Mouse (Mus musculus): Measurements from ENCODE around the gene Inpp4b. TPM values are rescaled to one million over a fixed set of nuclear protein-coding genes. Genes with fewer than 3 reads are reported as not detected.

Gene Inpp4b
- polyA plus RNA-seq (2016; fragmentation: Nextera tagmentation; extraction: Ambion mirVana): 5.2 and 5.6 TPM in 2 replicates

- H3K27ac ChIP-seq: no peak within 1 kb of the TSS
Observed at GRCm38 (mm10) chr8:81342236-81342998, at the start of gene Inpp4b. Inpp4b (plus strand) TSS chr8:81342556.

GRCm38 (mm10) chr8:81335250-81335649 is 7.1 kb upstream of the Inpp4b start:
- Histone ChIP-seq H3K27me3 (replicated peaks) (no peaks in the 10 kb centered on the region), H3K4me3 (no peak overlapping the region), H3K9me3 (no peaks in the 10 kb centered on the region), H3K4me2 (replicated peaks) (no peak overlapping the region), H3K4me1 (no peaks in the 10 kb centered on the region), H3K9ac (no peak overlapping the region), H3K36me3 (no peaks in the 10 kb centered on the region), H3K27ac (no peak overlapping the region)
- WGBS: 82% methylated on average over 2 of the region's 2 CpGs
- no peak for ATAC-seq (ENCODE audit: low FRiP score, low read depth)

More at GRCm38 (mm10) chr8:81342236-81342998, at the start of gene Inpp4b:
- peak; percentile 85 for ATAC-seq (ENCODE audit: low FRiP score, low read depth)
- Histone ChIP-seq H3K4me3 (peak within 1 kb of the TSS; percentile 55), H3K36me3 (no peaks in the 10 kb centered on the region), H3K9me3 (no peaks in the 10 kb centered on the region), H3K9ac (peak within 1 kb of the TSS; percentile 58), H3K4me1 (peaks cover 5% of the 10 kb centered on the region; the same call in 1 of the 2 replicates), H3K27me3 (replicated peaks) (0 out of 2 replicates have a peak, but pooled peaks cover 7% of the 10 kb centered on the region), H3K4me2 (replicated peaks) (peak within 1 kb of the TSS; percentile 93)
- under 1% methylated on average over 34 of the region's 46 CpGs for WGBS

GRCm38 (mm10) chr8:81341191-81341590 is 1.2 kb upstream of the Inpp4b start:
- peak overlapping the region; percentile 55; the same call in 1 of the 2 replicates for H3K4me3 ChIP-seq
- H3K4me1 ChIP-seq: peaks cover 5% of the 10 kb centered on the region; the same call in 1 of the 2 replicates
- peak overlapping the region; percentile 93 for H3K4me2 ChIP-seq (replicated peaks)
- no peak overlapping the region for H3K9ac ChIP-seq
- WGBS: 50% methylated on average over 5 of the region's 5 CpGs
- no peak for ATAC-seq (ENCODE audit: low FRiP score, low read depth)
- no peak overlapping the region for H3K27ac ChIP-seq
- H3K27me3 ChIP-seq (replicated peaks): 0 out of 2 replicates have a peak, but pooled peaks cover 7% of the 10 kb centered on the region
- H3K9me3 ChIP-seq: no peaks in the 10 kb centered on the region
- H3K36me3 ChIP-seq: no peaks in the 10 kb centered on the region

GRCm38 (mm10) chr8:81341591-81342235 is 643 bp upstream of the Inpp4b start:
- Histone ChIP-seq H3K27me3 (replicated peaks) (0 out of 2 replicates have a peak, but pooled peaks cover 7% of the 10 kb centered on the region), H3K36me3 (no peaks in the 10 kb centered on the region), H3K4me1 (peaks cover 5% of the 10 kb centered on the region; the same call in 1 of the 2 replicates), H3K9me3 (no peaks in the 10 kb centered on the region), H3K4me2 (replicated peaks) (peak overlapping the region; percentile 93), H3K4me3 (peak overlapping the region; percentile 55), H3K9ac (peak overlapping the region; percentile 58), H3K27ac (no peak overlapping the region)
- WGBS: 1% methylated on average over 22 of the region's 23 CpGs
- ATAC-seq (ENCODE audit: low FRiP score, low read depth): peak; percentile 76

- Histone ChIP-seq H3K27ac (no peak overlapping the region), H3K9ac (peak overlapping the region; percentile 58; the same call in 1 of the 2 replicates), H3K27me3 (replicated peaks) (0 out of 2 replicates have a peak, but pooled peaks cover 7% of the 10 kb centered on the region), H3K36me3 (no peaks in the 10 kb centered on the region), H3K9me3 (no peaks in the 10 kb centered on the region), H3K4me3 (peak overlapping the region; percentile 55), H3K4me2 (replicated peaks) (peak overlapping the region; percentile 93), H3K4me1 (peaks cover 5% of the 10 kb centered on the region; the same call in 1 of the 2 replicates)
- no peak for ATAC-seq (ENCODE audit: low FRiP score, low read depth)
- 26% methylated on average over 3 of the region's 3 CpGs for WGBS
Observed at GRCm38 (mm10) chr8:81342999-81343302, 595 bp downstream of the Inpp4b start.

GRCm38 (mm10) chr8:81345170-81345697 is 2.9 kb downstream of the Inpp4b start:
- WGBS: 90% methylated on average over 2 of the region's 2 CpGs
- no peak overlapping the region for H3K4me2 ChIP-seq (replicated peaks)
- ATAC-seq (ENCODE audit: low FRiP score, low read depth): no peak

GRCm38 (mm10) chr8:81349452-81349851 is 7.1 kb downstream of the Inpp4b start:
- 82% methylated on average over 1 of the region's 1 CpGs for WGBS
- peak; percentile 17; the same call in 1 of the 2 replicates for ATAC-seq (ENCODE audit: low FRiP score, low read depth)
- Histone ChIP-seq H3K36me3 (no peaks in the 10 kb centered on the region), H3K27me3 (replicated peaks) (no peaks in the 10 kb centered on the region), H3K4me3 (no peak overlapping the region), H3K9ac (no peak overlapping the region), H3K4me1 (no peaks in the 10 kb centered on the region), H3K4me2 (replicated peaks) (no peak overlapping the region), H3K9me3 (no peaks in the 10 kb centered on the region), H3K27ac (no peak overlapping the region)

More at GRCm38 (mm10) chr8:81345170-81345697, 2.9 kb downstream of the Inpp4b start:
- Histone ChIP-seq H3K9me3 (no peaks in the 10 kb centered on the region), H3K27ac (no peak overlapping the region), H3K9ac (no peak overlapping the region), H3K4me3 (no peak overlapping the region), H3K36me3 (no peaks in the 10 kb centered on the region), H3K27me3 (replicated peaks) (0 out of 2 replicates have a peak, but pooled peaks cover 7% of the 10 kb centered on the region), H3K4me1 (peaks cover 5% of the 10 kb centered on the region; the same call in 1 of the 2 replicates)

- Histone ChIP-seq H3K4me3 (no peak overlapping the region), H3K4me2 (replicated peaks) (no peak overlapping the region), H3K4me1 (no peaks in the 10 kb centered on the region), H3K36me3 (no peaks in the 10 kb centered on the region), H3K9me3 (no peaks in the 10 kb centered on the region), H3K27me3 (replicated peaks) (no peaks in the 10 kb centered on the region), H3K27ac (no peak overlapping the region), H3K9ac (no peak overlapping the region)
- ATAC-seq (ENCODE audit: low FRiP score, low read depth): no peak
- WGBS: 93% methylated on average over 5 of the region's 5 CpGs
Observed at GRCm38 (mm10) chr8:81353460-81353859, 11.1 kb downstream of the Inpp4b start.

- Histone ChIP-seq H3K27ac (no peak overlapping the region), H3K9ac (no peak overlapping the region), H3K4me3 (no peak overlapping the region), H3K4me2 (replicated peaks) (no peak overlapping the region), H3K4me1 (no peaks in the 10 kb centered on the region), H3K9me3 (no peaks in the 10 kb centered on the region), H3K27me3 (replicated peaks) (no peaks in the 10 kb centered on the region), H3K36me3 (no peaks in the 10 kb centered on the region)
- ATAC-seq (ENCODE audit: low FRiP score, low read depth): no peak
- WGBS: 88% methylated on average over 6 of the region's 6 CpGs
Observed at GRCm38 (mm10) chr8:81358108-81358507, 15.8 kb downstream of the Inpp4b start.

GRCm38 (mm10) chr8:81360518-81360917 is 18.2 kb downstream of the Inpp4b start:
- no peak for ATAC-seq (ENCODE audit: low FRiP score, low read depth)
- 86% methylated on average over 2 of the region's 2 CpGs for WGBS
- Histone ChIP-seq H3K4me1 (no peaks in the 10 kb centered on the region), H3K27me3 (replicated peaks) (no peaks in the 10 kb centered on the region), H3K4me3 (no peak overlapping the region), H3K27ac (no peak overlapping the region), H3K9me3 (no peaks in the 10 kb centered on the region), H3K4me2 (replicated peaks) (no peak overlapping the region), H3K36me3 (no peaks in the 10 kb centered on the region), H3K9ac (no peak overlapping the region)

- Histone ChIP-seq H3K36me3 (no peaks in the 10 kb centered on the region), H3K9me3 (no peaks in the 10 kb centered on the region), H3K4me3 (no peak overlapping the region), H3K27ac (no peak overlapping the region), H3K4me2 (replicated peaks) (no peak overlapping the region), H3K9ac (no peak overlapping the region), H3K27me3 (replicated peaks) (no peaks in the 10 kb centered on the region), H3K4me1 (no peaks in the 10 kb centered on the region)
- ATAC-seq (ENCODE audit: low FRiP score, low read depth): no peak
- 92% methylated on average over 2 of the region's 2 CpGs for WGBS
Observed at GRCm38 (mm10) chr8:81361162-81361561, 18.8 kb downstream of the Inpp4b start.

- no peaks in the 10 kb centered on the region for H3K36me3 ChIP-seq
- ATAC-seq (ENCODE audit: low FRiP score, low read depth): peak; percentile 44; the same call in 1 of the 2 replicates
- H3K9ac ChIP-seq: no peak overlapping the region
- no peaks in the 10 kb centered on the region for H3K9me3 ChIP-seq
- H3K4me2 ChIP-seq (replicated peaks): no peak overlapping the region
- 46% methylated on average over 5 of the region's 5 CpGs for WGBS
- no peak overlapping the region for H3K4me3 ChIP-seq
- H3K27me3 ChIP-seq (replicated peaks): no peaks in the 10 kb centered on the region
- no peak overlapping the region for H3K27ac ChIP-seq
- peaks cover 4% of the 10 kb centered on the region; the same call in 1 of the 2 replicates for H3K4me1 ChIP-seq
Observed at GRCm38 (mm10) chr8:81370607-81371006, 28.3 kb downstream of the Inpp4b start.
